Mouse (Mus musculus): ENCODE measurements around the gene Tmem151a. TPM values are rescaled to one million over a fixed set of nuclear protein-coding genes. Genes with fewer than 3 reads are reported as not detected.

Tmem151a gene
- polyA plus RNA-seq, 1 experiment from 2014 or later = 6.4 TPM

GRCm38 (mm10) chr19:5050047-5050905 lies 35.1 kb downstream of the Tmem151a start, which contains the start of gene Rin1:
Gene Rin1 (plus strand): TSS chr19:5050481.
- H3K9ac ChIP-seq = no peak within 1 kb of the TSS
- 0 out of 2 replicates have a peak, but pooled peaks cover 18% of the 10 kb centered on the region for H3K36me3 ChIP-seq
- peak within 1 kb of the TSS; percentile 16 for H3K27ac ChIP-seq
- peak; percentile 36 for ATAC-seq (ENCODE audit: insufficient read depth, low FRiP score, low read depth)
- 16% methylated on average over 14 of the region's 14 CpGs for WGBS
- peaks cover 6% of the 10 kb centered on the region; the same call in 1 of the 2 replicates for H3K27me3 ChIP-seq (replicated peaks)
- peaks cover 16% of the 10 kb centered on the region for H3K4me1 ChIP-seq
- H3K4me2 ChIP-seq = peak within 1 kb of the TSS; percentile 51
- H3K9me3 ChIP-seq = no peaks in the 10 kb centered on the region
- H3K4me3 ChIP-seq (replicated peaks) = peak within 1 kb of the TSS; percentile 35

- Histone ChIP-seq H3K4me2 (no peak overlapping the region), H3K27me3 (replicated peaks) (peaks cover 6% of the 10 kb centered on the region; the same call in 1 of the 2 replicates), H3K4me1 (peaks cover 16% of the 10 kb centered on the region), H3K36me3 (0 out of 2 replicates have a peak, but pooled peaks cover 18% of the 10 kb centered on the region), H3K4me3 (replicated peaks) (no peak overlapping the region), H3K9ac (no peak overlapping the region), H3K27ac (no peak overlapping the region), H3K9me3 (no peaks in the 10 kb centered on the region)
- 85% methylated on average over 6 of the region's 6 CpGs for WGBS
- no peak for ATAC-seq (ENCODE audit: insufficient read depth, low FRiP score, low read depth)
Measured at GRCm38 (mm10) chr19:5049325-5049724, 36.0 kb downstream of the Tmem151a start.

- 0 out of 2 replicates have a peak, but pooled peaks cover 18% of the 10 kb centered on the region for H3K36me3 ChIP-seq
- H3K9me3 ChIP-seq = no peaks in the 10 kb centered on the region
- no peak for ATAC-seq (ENCODE audit: insufficient read depth, low FRiP score, low read depth)
- no peak overlapping the region for H3K4me2 ChIP-seq
- H3K4me3 ChIP-seq (replicated peaks) = no peak overlapping the region
- H3K9ac ChIP-seq = no peak overlapping the region
- 84% methylated on average over 14 of the region's 14 CpGs for WGBS
- peaks cover 4% of the 10 kb centered on the region; the same call in 1 of the 2 replicates for H3K27me3 ChIP-seq (replicated peaks)
- H3K27ac ChIP-seq = no peak overlapping the region
- peaks cover 16% of the 10 kb centered on the region for H3K4me1 ChIP-seq
Measured at GRCm38 (mm10) chr19:5048138-5049056, 36.9 kb downstream of the Tmem151a start.

GRCm38 (mm10) chr19:5045531-5045930 lies 39.8 kb downstream of the Tmem151a start:
- no peak overlapping the region for H3K27ac ChIP-seq
- ATAC-seq (ENCODE audit: insufficient read depth, low FRiP score, low read depth) = no peak

DNA sequence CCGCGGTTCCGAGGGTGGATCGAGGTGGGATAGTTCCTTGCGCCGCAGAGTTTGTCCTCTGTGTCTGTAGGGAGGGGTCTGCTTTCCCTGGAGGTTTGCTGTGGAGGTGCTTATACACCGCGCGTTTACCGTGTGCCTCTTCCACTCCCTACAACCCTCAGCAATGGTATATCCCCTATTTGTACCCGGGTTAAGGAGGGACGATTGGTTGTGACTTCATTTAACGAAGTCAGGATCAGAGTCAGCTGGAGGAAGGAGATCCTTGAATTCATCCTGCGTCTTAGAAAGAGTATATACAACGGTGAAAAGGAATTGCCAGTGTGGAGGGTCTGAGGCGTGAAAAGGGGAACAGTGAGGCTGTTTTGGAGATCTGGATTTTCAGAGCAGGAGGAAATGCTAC lies 43.7 kb downstream of the Tmem151a start:
- Histone ChIP-seq H3K9ac (peak overlapping the region; percentile 68), H3K27me3 (replicated peaks) (no peaks in the 10 kb centered on the region), H3K4me2 (peak overlapping the region; percentile 98), H3K36me3 (0 out of 2 replicates have a peak, but pooled peaks cover 4% of the 10 kb centered on the region), H3K4me1 (peaks cover 29% of the 10 kb centered on the region), H3K27ac (peak overlapping the region; percentile 57), H3K4me3 (replicated peaks) (peak overlapping the region; percentile 64), H3K9me3 (no peaks in the 10 kb centered on the region)
- no peak for ATAC-seq (ENCODE audit: insufficient read depth, low FRiP score, low read depth)
- 2% methylated on average over 16 of the region's 16 CpGs for WGBS

More at GRCm38 (mm10) chr19:5045531-5045930, 39.8 kb downstream of the Tmem151a start:
- 77% methylated on average over 4 of the region's 4 CpGs for WGBS
- H3K27me3 ChIP-seq (replicated peaks) = no peaks in the 10 kb centered on the region
- H3K4me1 ChIP-seq = peaks cover 19% of the 10 kb centered on the region
- no peak overlapping the region for H3K9ac ChIP-seq
- H3K36me3 ChIP-seq = 0 out of 2 replicates have a peak, but pooled peaks cover 18% of the 10 kb centered on the region
- no peak overlapping the region for H3K4me2 ChIP-seq
- H3K9me3 ChIP-seq = no peaks in the 10 kb centered on the region
- no peak overlapping the region for H3K4me3 ChIP-seq (replicated peaks)

GRCm38 (mm10) chr19:5040862-5041523 lies 44.3 kb downstream of the Tmem151a start, which contains the start of gene Brms1:
Gene Brms1 (plus strand): TSS chr19:5041354.
- Histone ChIP-seq H3K9ac (peak within 1 kb of the TSS; percentile 68), H3K4me2 (peak within 1 kb of the TSS; percentile 98), H3K4me3 (replicated peaks) (peak within 1 kb of the TSS; percentile 64), H3K9me3 (no peaks in the 10 kb centered on the region), H3K27me3 (replicated peaks) (no peaks in the 10 kb centered on the region), H3K4me1 (peaks cover 29% of the 10 kb centered on the region), H3K36me3 (no peaks in the 10 kb centered on the region), H3K27ac (peak within 1 kb of the TSS; percentile 57)
- ATAC-seq (ENCODE audit: insufficient read depth, low FRiP score, low read depth) = peak; percentile 72
- WGBS = 4% methylated on average over 40 of the region's 40 CpGs

DNA sequence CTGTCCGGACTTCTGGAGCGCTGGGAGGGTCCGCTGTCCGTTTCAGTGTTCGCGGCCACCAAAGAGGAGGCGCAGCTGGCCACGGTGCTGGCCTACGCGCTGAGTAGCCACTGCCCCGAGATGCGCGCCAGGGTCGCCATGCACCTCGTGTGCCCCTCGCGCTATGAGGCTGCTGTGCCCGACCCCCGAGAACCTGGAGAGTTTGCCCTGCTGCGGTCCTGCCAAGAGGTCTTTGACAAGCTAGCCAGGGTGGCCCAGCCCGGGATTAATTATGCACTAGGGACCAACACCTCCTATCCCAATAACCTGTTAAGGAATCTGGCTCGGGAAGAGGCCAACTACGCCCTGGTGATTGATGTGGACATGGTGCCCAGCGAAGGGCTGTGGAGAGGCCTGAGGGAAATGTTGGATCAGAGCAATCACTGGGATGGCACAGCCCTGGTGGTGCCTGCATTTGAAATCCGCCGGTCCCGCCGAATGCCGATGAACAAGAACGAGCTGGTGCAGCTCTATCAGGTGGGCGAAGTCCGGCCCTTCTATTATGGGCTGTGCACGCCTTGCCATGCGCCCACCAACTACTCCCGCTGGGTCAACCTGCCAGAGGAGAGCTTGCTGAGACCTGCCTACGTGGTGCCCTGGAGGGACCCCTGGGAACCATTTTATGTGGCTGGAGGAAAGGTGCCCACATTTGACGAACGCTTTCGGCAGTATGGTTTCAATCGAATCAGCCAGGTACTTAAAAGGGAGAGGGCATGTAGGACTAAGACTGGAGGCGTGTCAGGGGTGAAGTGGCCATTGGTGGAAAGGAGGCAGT lies 45.8 kb downstream of the Tmem151a start:
- peak overlapping the region; percentile 64 for H3K4me3 ChIP-seq (replicated peaks)
- no peaks in the 10 kb centered on the region for H3K36me3 ChIP-seq
- H3K9ac ChIP-seq = peak overlapping the region; percentile 88
- no peaks in the 10 kb centered on the region for H3K27me3 ChIP-seq (replicated peaks)
- WGBS = 14% methylated on average over 41 of the region's 41 CpGs
- H3K9me3 ChIP-seq = no peaks in the 10 kb centered on the region
- peaks cover 29% of the 10 kb centered on the region for H3K4me1 ChIP-seq
- peak overlapping the region; percentile 82; the same call in 1 of the 2 replicates for H3K27ac ChIP-seq
- ATAC-seq (ENCODE audit: insufficient read depth, low FRiP score, low read depth) = 0 out of 2 replicates have a peak, but pooled peaks have one; percentile 1
- peak overlapping the region; percentile 98 for H3K4me2 ChIP-seq

DNA sequence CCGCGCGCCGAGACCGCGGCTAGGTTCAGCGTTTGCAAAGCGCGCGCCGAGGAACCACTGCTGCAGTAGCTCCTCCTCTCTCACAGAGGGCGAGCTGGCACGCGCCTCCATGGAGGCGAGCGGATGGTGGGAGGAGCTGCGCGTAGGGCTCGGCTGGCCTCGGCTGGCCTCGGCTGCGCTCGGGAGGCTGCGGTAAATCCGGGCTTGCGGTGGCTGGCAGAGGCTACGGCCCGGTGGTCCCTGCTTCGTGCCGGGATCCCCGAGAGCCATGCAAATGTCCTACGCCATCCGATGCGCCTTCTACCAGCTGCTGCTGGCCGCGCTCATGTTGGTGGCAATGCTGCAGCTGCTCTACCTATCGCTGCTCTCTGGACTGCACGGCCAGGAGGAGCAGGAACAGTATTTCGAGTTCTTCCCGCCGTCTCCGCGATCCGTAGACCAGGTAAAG lies 46.6 kb downstream of the Tmem151a start, which contains the start of the genes B4gat1 and AC124502.3:
Gene B4gat1, plus strand, starts transcription at position 118 of the 448 bp plus-strand sequence.
Gene AC124502.3, plus strand, starts transcription at position 183 of the 448 bp plus-strand sequence.
- ATAC-seq (ENCODE audit: insufficient read depth, low FRiP score, low read depth) = peak; percentile 87
- peak within 1 kb of the TSS; percentile 82 for H3K27ac ChIP-seq
- H3K36me3 ChIP-seq = no peaks in the 10 kb centered on the region
- H3K9me3 ChIP-seq = no peaks in the 10 kb centered on the region
- peak within 1 kb of the TSS; percentile 64 for H3K4me3 ChIP-seq (replicated peaks)
- no peaks in the 10 kb centered on the region for H3K27me3 ChIP-seq (replicated peaks)
- H3K4me2 ChIP-seq = peak within 1 kb of the TSS; percentile 98
- H3K9ac ChIP-seq = peak within 1 kb of the TSS; percentile 88
- under 1% methylated on average over 44 of the region's 44 CpGs for WGBS
- H3K4me1 ChIP-seq = peaks cover 29% of the 10 kb centered on the region

- 3% methylated on average over 32 of the region's 32 CpGs for WGBS
Measured at GRCm38 (mm10) chr19:5037678-5038571, 47.4 kb downstream of the Tmem151a start.

More at GRCm38 (mm10) chr19:5037678-5038571, 47.4 kb downstream of the Tmem151a start:
- Histone ChIP-seq H3K27me3 (replicated peaks) (no peaks in the 10 kb centered on the region), H3K9ac (peak overlapping the region; percentile 88), H3K4me1 (peaks cover 28% of the 10 kb centered on the region), H3K4me3 (replicated peaks) (peak overlapping the region; percentile 64), H3K4me2 (peak overlapping the region; percentile 98), H3K27ac (peak overlapping the region; percentile 82), H3K36me3 (no peaks in the 10 kb centered on the region), H3K9me3 (no peaks in the 10 kb centered on the region)
- ATAC-seq (ENCODE audit: insufficient read depth, low FRiP score, low read depth) = peak; percentile 33; the same call in 1 of the 2 replicates
